Mouse (Mus musculus) heart, embryonic 10.5 days (tissue): ENCODE data around the gene Fli1. TPM values are rescaled to one million over a fixed set of nuclear protein-coding genes. Genes with fewer than 3 reads are reported as not detected.

Experiments used
- DNase-seq: peaks from one replicate; pipeline ENCODE4 v3.0.0-alpha.2; 2017; ENCODE audit warnings: low spot score
- H3K27ac ChIP-seq: fragments of 300-500 bp; sonication (generic); 2 replicates; pipeline ENCODE4 v1.5.1; 2016; ENCODE audit warnings: mild to moderate bottlenecking
- H3K27me3 ChIP-seq: fragments of 300-500 bp; sonication (generic); 2 replicates; pipeline ENCODE4 v1.6.1; 2016; ENCODE audit warnings: mild to moderate bottlenecking; ENCODE audit not compliant: poor library complexity, insufficient read depth, severe bottlenecking
- H3K36me3 ChIP-seq: fragments of 300-500 bp; sonication (generic); 2 replicates; pipeline ENCODE4 v1.6.1; 2016; ENCODE audit warnings: mild to moderate bottlenecking, moderate library complexity
- H3K4me1 ChIP-seq: fragments of 300-500 bp; sonication (generic); 2 replicates; pipeline ENCODE4 v1.6.1; 2016; ENCODE audit warnings: mild to moderate bottlenecking
- H3K4me3 ChIP-seq: fragments of 300-500 bp; sonication (generic); 2 replicates; pipeline ENCODE4 v1.5.1; 2016; ENCODE audit warnings: mild to moderate bottlenecking, moderate library complexity
- H3K9me3 ChIP-seq: fragments of 300-500 bp; sonication (generic); 2 replicates; pipeline ENCODE4 v1.6.1; 2016; ENCODE audit warnings: mild to moderate bottlenecking, moderate library complexity
- WGBS: fragments of 180-500 bp; shearing (Covaris S2); methylation state at CpG from one replicate; pipeline ENCODE4 v1.1.7; 2016; 5-methylcytosine and 5-hydroxymethylcytosine counted together
- polyA plus RNA-seq: library from polyadenylated mRNA; unstranded; fragments of >200 nt; fragmentation: Nextera tagmentation; extraction: Ambion mirVana; gene quantifications from 2 replicates; pipeline ENCODE4 v1.2.1, GENCODE M21; 2016

Gene Fli1
- polyA plus RNA-seq, 1 experiment from 2014 or later: 20.8 TPM

GRCm38 (mm10) chr9:32488627-32489026 is 54.0 kb downstream of the Fli1 start:
- DNase-seq: no peak
- H3K4me3 ChIP-seq: no peak overlapping the region
- H3K9me3 ChIP-seq: no peaks in the 10 kb centered on the region
- H3K27ac ChIP-seq: no peak overlapping the region
- no peaks in the 10 kb centered on the region for H3K27me3 ChIP-seq
- no peaks in the 10 kb centered on the region for H3K36me3 ChIP-seq
- peaks cover 8% of the 10 kb centered on the region; the same call in 1 of the 2 replicates for H3K4me1 ChIP-seq

- peaks cover 8% of the 10 kb centered on the region; the same call in 1 of the 2 replicates for H3K4me1 ChIP-seq
- H3K36me3 ChIP-seq: no peaks in the 10 kb centered on the region
- DNase-seq: no peak
- H3K27ac ChIP-seq: no peak overlapping the region
- no peaks in the 10 kb centered on the region for H3K9me3 ChIP-seq
- H3K27me3 ChIP-seq: no peaks in the 10 kb centered on the region
- 90% methylated on average over 5 of the region's 5 CpGs for WGBS
- H3K4me3 ChIP-seq: no peak overlapping the region
Observed at GRCm38 (mm10) chr9:32487823-32488222, 54.8 kb downstream of the Fli1 start.

- WGBS: 81% methylated on average over 4 of the region's 4 CpGs
- Histone ChIP-seq H3K4me1 (peaks cover 8% of the 10 kb centered on the region; the same call in 1 of the 2 replicates), H3K36me3 (no peaks in the 10 kb centered on the region), H3K4me3 (no peak overlapping the region), H3K27me3 (no peaks in the 10 kb centered on the region), H3K9me3 (no peaks in the 10 kb centered on the region), H3K27ac (no peak overlapping the region)
- no peak for DNase-seq
Observed at GRCm38 (mm10) chr9:32487401-32487800, 55.3 kb downstream of the Fli1 start.

GRCm38 (mm10) chr9:32480418-32480817 is 62.2 kb downstream of the Fli1 start:
- 0 out of 2 replicates have a peak overlapping the region, but pooled peaks have one; percentile 6 for H3K27ac ChIP-seq
- 78% methylated on average over 5 of the region's 5 CpGs for WGBS
- H3K4me1 ChIP-seq: peaks cover 35% of the 10 kb centered on the region
- H3K4me3 ChIP-seq: no peak overlapping the region
- H3K9me3 ChIP-seq: no peaks in the 10 kb centered on the region
- no peak for DNase-seq
- H3K36me3 ChIP-seq: peaks cover 3% of the 10 kb centered on the region
- no peaks in the 10 kb centered on the region for H3K27me3 ChIP-seq

GRCm38 (mm10) chr9:32478799-32479198 is 63.9 kb downstream of the Fli1 start:
- H3K36me3 ChIP-seq: peaks cover 6% of the 10 kb centered on the region
- peaks cover 35% of the 10 kb centered on the region for H3K4me1 ChIP-seq
- no peaks in the 10 kb centered on the region for H3K27me3 ChIP-seq
- no peaks in the 10 kb centered on the region for H3K9me3 ChIP-seq
- no peak for DNase-seq
- H3K27ac ChIP-seq: no peak overlapping the region; the same call in 1 of the 2 replicates
- 48% methylated on average over 3 of the region's 3 CpGs for WGBS
- no peak overlapping the region for H3K4me3 ChIP-seq

GRCm38 (mm10) chr9:32478087-32478486 is 64.6 kb downstream of the Fli1 start:
- H3K27ac ChIP-seq: peak overlapping the region; percentile 59; the same call in 1 of the 2 replicates
- DNase-seq: no peak
- H3K9me3 ChIP-seq: no peaks in the 10 kb centered on the region
- H3K36me3 ChIP-seq: peaks cover 12% of the 10 kb centered on the region
- WGBS: 35% methylated on average over 2 of the region's 2 CpGs
- no peak overlapping the region for H3K4me3 ChIP-seq
- peaks cover 35% of the 10 kb centered on the region for H3K4me1 ChIP-seq
- no peaks in the 10 kb centered on the region for H3K27me3 ChIP-seq

GRCm38 (mm10) chr9:32476604-32477003 is 66.1 kb downstream of the Fli1 start:
- Histone ChIP-seq H3K9me3 (no peaks in the 10 kb centered on the region), H3K36me3 (peaks cover 12% of the 10 kb centered on the region), H3K4me3 (no peak overlapping the region), H3K27me3 (no peaks in the 10 kb centered on the region), H3K27ac (no peak overlapping the region), H3K4me1 (peaks cover 35% of the 10 kb centered on the region)
- 70% methylated on average over 10 of the region's 10 CpGs for WGBS
- DNase-seq: no peak

GRCm38 (mm10) chr9:32474621-32475390 is 67.9 kb downstream of the Fli1 start:
- WGBS: 75% methylated on average over 10 of the region's 10 CpGs
- H3K4me3 ChIP-seq: no peak overlapping the region
- H3K9me3 ChIP-seq: no peaks in the 10 kb centered on the region
- peaks cover 12% of the 10 kb centered on the region for H3K36me3 ChIP-seq
- no peak for DNase-seq
- peaks cover 30% of the 10 kb centered on the region for H3K4me1 ChIP-seq
- no peaks in the 10 kb centered on the region for H3K27me3 ChIP-seq
- H3K27ac ChIP-seq: no peak overlapping the region

GRCm38 (mm10) chr9:32472346-32472745 is 70.3 kb downstream of the Fli1 start:
- H3K27ac ChIP-seq: no peak overlapping the region
- peaks cover 12% of the 10 kb centered on the region for H3K36me3 ChIP-seq
- DNase-seq: no peak
- WGBS: 85% methylated on average over 3 of the region's 3 CpGs
- H3K27me3 ChIP-seq: no peaks in the 10 kb centered on the region
- H3K4me3 ChIP-seq: no peak overlapping the region
- H3K4me1 ChIP-seq: peaks cover 13% of the 10 kb centered on the region
- no peaks in the 10 kb centered on the region for H3K9me3 ChIP-seq

- Histone ChIP-seq H3K4me3 (no peak overlapping the region), H3K27me3 (no peaks in the 10 kb centered on the region), H3K4me1 (0 out of 2 replicates have a peak, but pooled peaks cover 5% of the 10 kb centered on the region), H3K9me3 (no peaks in the 10 kb centered on the region), H3K27ac (no peak overlapping the region), H3K36me3 (peaks cover 23% of the 10 kb centered on the region)
- 84% methylated on average over 8 of the region's 8 CpGs for whole genome bisulfite sequencing
- DNase-seq: no peak
Observed at GRCm38 (mm10) chr9:32469123-32469751, 73.4 kb downstream of the Fli1 start.

GRCm38 (mm10) chr9:32468313-32468712 is 74.3 kb downstream of the Fli1 start:
- no peak for DNase-seq
- Histone ChIP-seq H3K36me3 (peaks cover 21% of the 10 kb centered on the region), H3K27ac (no peak overlapping the region), H3K4me3 (no peak overlapping the region), H3K27me3 (no peaks in the 10 kb centered on the region), H3K4me1 (0 out of 2 replicates have a peak, but pooled peaks cover 5% of the 10 kb centered on the region), H3K9me3 (no peaks in the 10 kb centered on the region)
- WGBS: 93% methylated on average over 1 of the region's 1 CpGs

- WGBS: 84% methylated on average over 8 of the region's 8 CpGs
- Histone ChIP-seq H3K27me3 (no peaks in the 10 kb centered on the region), H3K36me3 (peaks cover 18% of the 10 kb centered on the region; the same call in 1 of the 2 replicates)
Observed at GRCm38 (mm10) chr9:32467443-32467842, 75.2 kb downstream of the Fli1 start.

GRCm38 (mm10) chr9:32466861-32467260 is 75.8 kb downstream of the Fli1 start:
- Histone ChIP-seq H3K4me1 (0 out of 2 replicates have a peak, but pooled peaks cover 5% of the 10 kb centered on the region), H3K9me3 (no peaks in the 10 kb centered on the region), H3K27ac (no peak overlapping the region), H3K27me3 (no peaks in the 10 kb centered on the region), H3K36me3 (peaks cover 18% of the 10 kb centered on the region; the same call in 1 of the 2 replicates), H3K4me3 (no peak overlapping the region)
- no peak for DNase-seq
- 49% methylated on average over 8 of the region's 8 CpGs for WGBS

More at GRCm38 (mm10) chr9:32467443-32467842, 75.2 kb downstream of the Fli1 start:
- H3K27ac ChIP-seq: no peak overlapping the region
- H3K9me3 ChIP-seq: no peaks in the 10 kb centered on the region
- 0 out of 2 replicates have a peak, but pooled peaks cover 5% of the 10 kb centered on the region for H3K4me1 ChIP-seq
- no peak overlapping the region for H3K4me3 ChIP-seq
- DNase-seq: no peak
